Mouse (Mus musculus) gastrocnemius, adult 8-10 months (tissue): Measurements from ENCODE around the gene Mreg. TPM values are rescaled to one million over a fixed set of nuclear protein-coding genes. Genes with fewer than 3 reads are reported as not detected.
A peak's percentile ranks its signal among the peaks of the same experiment; 100 is the strongest.

Experiments
- DNase-seq, 2 experiments: peaks; one replicate each; pipeline ENCODE4 v3.0.0; 2022; ENCODE audit warnings: low spot score in 2 of 2
- total RNA-seq, 4 experiments: library from RNA; stranded (reverse); gene quantifications; 2 replicates each; pipeline ENCODE4 v1.2.4; 2022

Gene Mreg
- total RNA-seq, 4 experiments from 2014 or later = 35.8 to 50.4 (median 44.8) TPM

DNA sequence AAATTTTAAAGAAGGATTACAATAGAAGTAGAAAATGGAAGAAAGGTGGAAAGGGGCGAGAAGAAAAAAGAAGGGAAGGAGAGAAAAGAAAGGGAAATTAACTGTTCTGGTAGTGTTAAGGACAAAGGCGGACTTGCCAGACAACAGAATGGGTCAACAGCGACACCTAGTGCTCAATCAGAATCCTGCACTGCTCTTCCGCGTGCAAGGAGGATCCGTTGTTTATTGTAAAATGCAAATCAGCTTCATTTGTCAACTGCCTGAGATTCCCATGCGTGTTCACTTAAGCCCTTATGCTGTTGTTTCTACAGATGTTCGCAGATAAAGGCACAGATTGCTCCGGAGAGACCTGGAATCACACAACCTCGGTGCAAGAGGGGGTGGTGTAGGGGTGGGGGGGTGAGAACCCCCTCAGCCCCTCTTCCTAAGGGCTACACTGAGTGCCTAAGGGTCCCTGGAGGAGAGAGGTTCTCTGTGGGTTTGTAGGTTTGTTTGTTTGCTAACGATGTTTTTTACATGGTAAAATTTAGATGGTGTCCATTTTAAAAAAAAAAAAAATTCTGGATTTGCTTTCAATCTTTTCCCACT is 70.1 kb downstream of the Mreg start:
- no peak for DNase-seq

DNA sequence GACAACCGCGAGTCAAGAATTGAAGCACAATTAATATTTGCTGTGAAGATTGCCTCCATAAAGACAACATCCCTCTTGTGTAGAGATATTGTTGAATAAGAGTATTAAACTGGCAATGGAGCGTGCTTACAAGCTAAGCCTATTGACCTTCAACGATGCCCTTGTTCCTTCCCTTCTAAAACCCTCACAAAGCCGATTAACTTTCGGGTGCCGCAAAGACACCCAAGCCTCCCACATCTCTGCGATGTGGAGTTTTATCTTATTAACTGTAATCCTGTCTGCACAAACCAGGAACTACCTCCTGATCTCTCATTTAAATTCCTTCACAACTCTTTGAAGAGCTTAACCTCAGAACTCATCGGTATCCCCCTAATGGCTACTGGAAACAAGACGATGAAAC is 76.0 kb downstream of the Mreg start:
- no peak for DNase-seq

DNA sequence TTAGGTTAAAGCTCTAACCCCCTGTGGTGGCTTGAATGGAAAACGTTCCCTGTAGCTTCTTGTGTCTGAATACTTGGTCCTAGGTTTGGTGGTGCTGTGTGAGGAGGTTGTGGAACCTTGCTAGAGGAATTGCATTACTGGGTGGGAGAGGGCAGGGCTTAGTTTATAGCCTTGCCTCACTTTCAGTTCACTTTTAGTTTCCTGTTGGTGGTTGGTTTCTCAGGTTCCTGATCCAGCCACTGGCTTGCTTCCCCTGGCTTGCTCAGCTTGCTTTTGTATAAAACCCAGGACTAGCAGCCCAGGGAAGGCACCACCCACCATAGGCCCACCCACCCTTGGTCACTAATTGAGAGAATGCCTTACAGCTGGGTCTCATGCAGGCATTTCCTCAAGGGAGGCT is 77.6 kb downstream of the Mreg start:
- DNase-seq = no peak

DNA sequence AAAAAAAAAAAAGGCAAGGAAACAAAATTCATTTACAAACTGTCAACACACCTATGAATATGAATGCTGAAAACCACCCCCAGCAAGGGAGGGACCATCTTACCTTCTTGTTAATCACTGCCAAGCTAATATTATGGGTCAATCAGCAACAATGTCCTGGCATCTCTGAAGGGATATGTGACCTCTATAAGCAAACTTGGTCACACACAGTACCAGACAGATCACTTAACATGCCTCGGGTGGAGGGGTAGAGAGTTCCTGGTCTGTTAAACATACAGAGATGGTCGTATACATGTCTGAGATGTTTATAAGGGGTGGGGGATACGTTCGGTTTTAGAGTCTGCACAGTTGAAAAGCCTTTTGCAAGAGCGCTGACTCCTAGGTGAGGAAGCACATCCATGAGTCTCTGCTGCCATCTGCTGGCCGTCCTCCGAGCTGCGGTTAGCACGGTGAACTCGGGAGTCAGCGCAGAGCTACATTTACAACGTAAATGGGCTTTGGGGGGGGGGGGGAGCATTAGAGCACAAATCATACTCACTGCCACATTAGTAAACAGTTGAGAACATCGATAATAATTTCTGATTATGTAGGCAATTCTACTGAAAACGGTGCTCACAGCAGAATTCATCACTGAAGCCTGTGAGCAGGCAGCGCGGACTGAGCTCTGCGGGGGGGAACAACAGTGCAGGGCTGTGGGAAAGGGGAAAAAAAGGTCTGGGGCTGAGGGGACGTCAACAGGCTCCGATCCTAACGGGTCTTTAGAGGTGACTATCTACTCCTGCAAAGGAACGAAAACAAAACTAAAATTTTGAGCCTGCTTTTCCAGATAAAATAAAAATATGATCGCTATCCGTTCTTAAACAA is 88.4 kb downstream of the Mreg start:
- DNase-seq = peak; percentile 58 to 64

DNA sequence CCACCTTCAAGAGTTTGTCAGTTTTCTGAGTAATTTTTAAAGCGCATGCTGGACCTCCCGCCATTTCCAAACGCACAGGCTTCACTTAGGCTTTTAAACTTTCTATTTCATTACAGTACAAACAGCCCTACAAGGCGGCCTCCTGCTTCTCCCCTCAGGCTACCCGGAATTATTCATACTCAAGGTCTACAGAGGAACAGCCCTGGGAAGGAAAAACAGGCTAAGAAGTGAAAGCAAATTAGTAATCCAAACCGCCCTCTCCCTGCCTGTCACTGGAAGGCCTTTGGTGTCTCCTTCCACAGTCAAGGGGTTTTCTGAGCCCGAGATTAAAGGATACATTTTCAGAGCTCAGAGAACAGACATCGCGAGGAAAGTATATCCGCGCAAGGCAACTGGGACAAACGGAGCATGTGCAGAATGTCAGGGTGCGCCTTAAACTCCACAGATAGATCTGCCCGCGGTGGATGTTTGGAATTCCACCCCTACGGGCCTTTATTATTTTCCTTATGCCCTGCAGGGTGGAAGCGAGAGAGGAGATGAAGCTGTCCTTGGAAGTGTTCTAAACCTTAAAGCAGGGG is 90.4 kb downstream of the Mreg start:
- DNase-seq = no peak

DNA sequence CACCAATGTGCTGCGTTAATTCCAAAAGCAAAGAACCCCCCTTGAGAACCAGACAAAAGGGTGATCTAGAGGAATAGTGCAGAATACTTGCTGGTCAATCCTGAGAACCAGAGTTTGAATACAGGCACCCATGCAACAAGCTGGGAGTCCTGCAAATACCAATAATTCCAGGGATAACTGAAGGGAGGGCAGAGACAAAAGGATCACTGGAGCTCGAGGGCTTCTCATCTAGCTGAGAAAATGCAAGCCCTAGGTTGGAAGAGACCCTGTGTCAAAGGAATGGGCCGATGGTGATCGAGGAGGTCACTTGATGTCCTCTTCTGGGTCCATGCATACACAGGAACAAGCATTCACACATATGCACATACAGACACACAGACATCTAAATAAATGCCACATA is 92.1 kb downstream of the Mreg start:
- no peak for DNase-seq

DNA sequence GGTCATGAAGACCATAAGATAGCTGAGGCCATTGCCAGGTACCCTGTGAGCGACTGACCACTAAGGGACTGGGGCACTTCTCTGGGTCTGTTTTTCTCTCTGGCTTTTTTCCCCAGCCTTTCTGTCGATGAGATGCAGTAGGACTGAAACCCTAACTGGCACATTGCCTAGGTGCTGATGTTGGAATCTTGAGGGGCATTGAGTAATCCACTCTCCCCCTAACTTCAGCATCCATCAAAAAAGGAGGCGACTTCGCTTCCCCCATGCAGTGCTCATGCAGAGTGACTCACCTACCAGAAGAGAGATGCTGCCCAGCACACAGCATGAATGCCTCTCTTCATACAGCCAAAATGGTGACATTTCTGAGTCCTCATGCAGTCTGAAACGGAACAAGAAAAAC is 97.9 kb downstream of the Mreg start:
- no peak for DNase-seq

Other genes with a start within 250 kb of the Mreg start
- gene Pecr, start 72.0 kb upstream of the Mreg start, total RNA-seq = 10 to 100 TPM; 14.3 to 17.5 (median 15.7) TPM
- gene Tmem169, start 72.1 kb upstream of the Mreg start, total RNA-seq = not detected
- gene Xrcc5, start 95.1 kb upstream of the Mreg start, total RNA-seq = 10 to 100 TPM; 22.7 to 30.0 (median 26.5) TPM